Mouse (Mus musculus): ENCODE measurements at regions not wholly inside any gene's neighbourhood (a gene's known extent, or its start where the extent isn't known, plus 50 kb on each side); places are given as distances from the start of the nearest gene placed in this dataset.

DNA sequence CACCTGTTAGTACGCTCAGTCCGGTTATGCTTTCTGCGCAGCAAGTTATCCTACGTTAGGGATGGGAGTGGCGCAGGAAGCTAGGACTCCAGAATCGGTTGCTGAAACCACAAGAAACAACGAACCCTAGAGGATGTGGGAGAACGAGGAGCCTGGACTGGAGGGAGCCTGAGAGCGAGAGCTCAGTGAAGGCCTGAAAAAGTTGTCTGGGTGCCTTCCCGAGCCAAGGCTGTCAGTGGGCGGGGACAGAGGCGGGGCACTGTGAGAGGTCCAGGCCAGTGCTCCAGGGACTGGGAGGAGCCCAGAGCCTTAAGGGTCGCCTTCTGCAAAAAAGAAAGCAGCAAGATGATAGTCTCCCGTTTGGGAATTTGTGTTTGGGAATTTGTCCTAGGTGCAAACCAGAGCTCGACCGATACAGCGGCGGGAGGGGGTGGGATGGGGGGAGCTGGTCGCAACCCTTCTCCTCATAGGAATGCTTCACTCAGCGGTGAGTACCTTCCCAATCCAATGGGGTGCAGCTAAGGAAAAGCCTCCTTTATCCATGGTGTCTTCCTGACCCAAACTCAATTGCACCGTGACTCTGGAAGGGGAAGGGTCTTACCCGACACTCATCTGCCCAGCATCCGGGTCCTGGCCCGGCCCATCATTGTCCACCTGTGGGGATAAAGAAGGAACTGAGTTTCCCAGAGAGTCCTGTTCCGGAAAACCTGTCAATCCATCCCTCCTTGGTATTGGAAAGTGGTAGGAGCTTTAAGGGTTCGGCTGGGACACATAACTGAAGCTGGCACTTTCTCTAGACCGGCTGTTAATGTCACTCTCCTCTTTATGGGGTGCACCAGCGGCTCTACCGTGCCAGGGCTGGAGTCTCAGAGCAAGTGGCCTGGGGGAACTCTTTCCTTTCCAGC, 453.6 kb upstream of the Tmem132c start:
- TF ChIP-seq POLR2A (IDR thresholded peaks at IDR 0.05; ENCODE audit: insufficient read depth, low read depth, low read length) (no peak), CTCF (IDR thresholded peaks at IDR 0.05) (no peak), EP300 (IDR thresholded peaks at IDR 0.05; ENCODE audit: insufficient read depth, low read depth, low read length) (no peak)

Data from heart, adult 2 months (tissue).